Mouse (Mus musculus) left cerebral cortex, adult 9 months (tissue): Measurements from ENCODE around the gene Aim2.

ENCODE experiments used
- DNase-seq, 2 experiments: peaks; one replicate each; pipeline ENCODE4 v3.0.0; 2022; ENCODE audit warnings: low spot score in 2 of 2

Gene Aim2

DNA sequence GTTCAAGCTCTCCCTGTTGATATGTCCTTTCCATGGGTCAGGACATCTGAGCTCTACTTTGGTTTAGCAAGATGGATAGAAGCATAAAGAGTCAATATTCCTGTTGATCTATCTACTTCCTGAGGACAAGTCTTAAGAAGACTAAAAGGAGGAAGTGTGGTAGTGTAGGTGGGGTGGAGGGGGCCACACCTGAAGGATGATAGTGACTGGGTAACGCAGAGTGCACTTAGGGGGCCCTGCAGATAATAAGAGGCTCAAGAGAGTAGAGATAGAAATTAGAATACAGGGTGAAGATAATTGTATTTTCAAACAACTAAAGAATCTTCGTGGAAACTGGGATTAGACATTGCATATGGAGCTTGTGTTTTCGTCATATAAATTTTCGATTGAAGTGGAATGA lies 5.6 kb upstream of the Aim2 start:
- DNase-seq = no peak

DNA sequence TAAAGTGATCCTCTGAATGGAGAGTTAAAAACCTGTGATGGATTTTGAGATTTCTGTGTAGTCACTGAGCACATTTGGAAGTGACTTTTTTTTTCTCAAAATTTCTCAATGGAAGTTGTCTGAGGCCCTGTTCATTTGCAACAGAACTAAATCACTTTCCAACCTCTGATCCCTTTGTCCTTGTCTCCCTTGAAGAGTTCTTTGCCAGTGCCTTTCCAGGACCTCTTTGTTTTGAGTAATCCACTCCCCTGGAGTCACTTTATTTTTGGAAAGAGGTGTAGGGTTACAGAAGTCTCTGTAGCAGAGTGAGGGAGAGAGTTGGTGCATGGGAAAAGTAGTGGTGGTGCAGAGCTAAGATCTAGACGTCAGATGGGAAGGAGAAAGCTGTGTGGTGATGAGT lies 2.2 kb upstream of the Aim2 start:
- DNase-seq = no peak

DNA sequence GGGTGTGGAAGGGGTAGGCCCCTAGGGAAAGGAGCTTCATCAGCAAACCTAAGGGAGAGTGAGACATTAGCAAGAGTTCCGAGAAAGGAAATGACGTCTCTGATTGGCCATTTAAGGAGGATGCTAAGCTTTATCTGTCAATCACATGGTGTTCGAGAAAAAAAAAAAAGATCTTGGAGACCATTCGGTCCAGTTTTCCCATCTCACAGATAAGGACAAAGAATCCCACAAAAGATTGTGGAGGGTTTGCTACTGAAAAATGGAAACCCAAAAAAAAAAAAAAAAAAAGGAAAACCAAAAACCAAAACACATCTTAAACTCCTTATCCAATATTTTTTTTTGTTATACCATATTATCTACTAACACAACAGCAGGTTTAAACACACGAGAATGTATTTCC lies 1.5 kb upstream of the Aim2 start:
- DNase-seq = no peak

DNA sequence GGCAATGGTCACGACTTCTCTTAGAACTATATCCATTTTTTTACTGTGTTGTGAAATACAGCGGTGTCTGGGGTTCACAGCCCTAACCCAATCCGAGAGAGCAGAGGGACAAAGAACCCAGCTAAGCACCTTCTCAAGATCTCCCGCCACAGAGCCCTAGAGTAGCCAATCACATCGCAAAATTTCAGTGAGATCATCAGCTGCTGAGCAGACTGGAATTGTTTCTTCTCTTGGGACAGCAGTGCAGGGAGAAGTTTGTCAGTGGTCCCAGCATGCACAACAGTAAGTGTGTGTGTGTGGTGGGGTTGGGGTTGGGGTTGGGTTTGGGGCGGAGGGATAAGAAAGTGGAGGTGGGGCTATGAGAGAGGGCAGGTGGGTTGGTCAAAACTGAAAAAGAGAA lies 733 bp upstream of the Aim2 start:
- peak in 1 of 2 experiments; percentile 65 for DNase-seq

DNA sequence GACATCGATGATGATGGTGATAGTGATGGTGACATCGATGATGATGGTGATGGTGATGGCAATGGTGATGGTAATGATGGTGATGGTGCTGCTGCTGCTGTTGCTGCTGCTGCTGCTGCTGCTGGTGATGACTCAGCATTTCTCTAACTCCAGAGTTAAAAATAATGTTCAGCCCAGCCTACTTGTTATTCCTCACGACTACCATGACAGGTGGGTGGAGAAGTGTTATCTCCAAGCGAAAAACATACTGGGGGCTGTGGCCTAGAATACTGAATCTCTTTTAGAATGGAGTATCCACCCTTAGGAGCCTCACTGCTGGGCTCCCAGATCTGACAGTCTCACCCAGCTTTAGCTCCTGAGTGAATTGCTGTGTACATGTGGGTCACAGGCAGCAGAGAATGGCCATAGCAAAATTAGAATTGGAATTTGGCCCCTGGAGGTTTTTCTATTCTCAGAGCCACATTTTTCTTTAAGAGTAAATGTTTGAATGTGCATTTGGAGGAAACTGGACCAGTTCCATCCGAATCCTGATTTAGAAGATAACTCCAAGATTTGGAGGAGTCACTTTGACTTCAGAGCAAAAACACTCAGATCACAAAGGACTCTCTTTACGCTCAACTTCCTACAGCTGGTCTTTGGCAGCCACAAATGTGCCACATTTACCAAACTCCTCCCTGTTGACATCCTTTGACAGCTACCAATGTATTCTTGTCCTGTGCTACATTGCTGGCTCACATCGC lies 4.6 kb downstream of the Aim2 start:
- DNase-seq = peak in 1 of 2 experiments; percentile 61

DNA sequence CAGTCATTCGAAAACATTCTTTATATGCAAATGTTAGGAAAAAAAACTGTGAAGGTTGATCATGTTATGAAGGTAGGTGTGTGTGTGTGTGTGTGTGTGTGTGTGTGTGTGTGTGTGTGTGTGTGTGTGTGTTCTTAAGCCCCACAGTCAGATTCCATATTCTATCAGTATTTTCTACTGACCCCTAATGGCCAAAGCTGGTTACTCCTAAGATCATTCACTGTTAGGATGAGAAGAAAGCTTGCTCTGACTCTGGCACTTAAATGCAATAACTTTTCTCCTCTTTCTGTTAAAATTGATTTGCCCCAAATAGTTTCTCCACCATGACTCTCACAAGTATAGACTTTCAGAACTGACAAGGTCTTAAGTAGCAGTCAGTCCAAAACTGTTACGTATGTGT lies 6.0 kb downstream of the Aim2 start:
- no peak for DNase-seq

DNA sequence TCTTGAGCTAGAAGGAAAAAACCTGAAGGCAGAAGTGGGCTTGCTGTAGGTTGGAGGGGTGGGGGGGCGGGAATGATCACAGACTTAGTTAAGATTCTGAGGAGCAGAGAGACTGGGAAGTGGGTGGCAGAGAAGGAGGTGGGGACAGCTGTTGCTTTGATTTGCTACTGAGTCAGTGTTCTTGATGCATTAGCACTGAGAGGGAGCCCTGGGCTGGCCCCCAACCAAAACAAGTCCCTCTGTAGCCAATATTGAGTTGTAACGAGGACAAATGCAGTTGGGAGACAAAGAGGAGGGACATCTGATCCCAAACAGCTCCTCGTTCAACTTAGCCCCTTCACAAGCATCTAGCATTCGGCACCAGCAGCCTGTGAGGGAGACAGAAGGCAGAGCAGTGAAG lies 7.1 kb downstream of the Aim2 start:
- peak in 1 of 2 experiments; percentile 58 for DNase-seq

DNA sequence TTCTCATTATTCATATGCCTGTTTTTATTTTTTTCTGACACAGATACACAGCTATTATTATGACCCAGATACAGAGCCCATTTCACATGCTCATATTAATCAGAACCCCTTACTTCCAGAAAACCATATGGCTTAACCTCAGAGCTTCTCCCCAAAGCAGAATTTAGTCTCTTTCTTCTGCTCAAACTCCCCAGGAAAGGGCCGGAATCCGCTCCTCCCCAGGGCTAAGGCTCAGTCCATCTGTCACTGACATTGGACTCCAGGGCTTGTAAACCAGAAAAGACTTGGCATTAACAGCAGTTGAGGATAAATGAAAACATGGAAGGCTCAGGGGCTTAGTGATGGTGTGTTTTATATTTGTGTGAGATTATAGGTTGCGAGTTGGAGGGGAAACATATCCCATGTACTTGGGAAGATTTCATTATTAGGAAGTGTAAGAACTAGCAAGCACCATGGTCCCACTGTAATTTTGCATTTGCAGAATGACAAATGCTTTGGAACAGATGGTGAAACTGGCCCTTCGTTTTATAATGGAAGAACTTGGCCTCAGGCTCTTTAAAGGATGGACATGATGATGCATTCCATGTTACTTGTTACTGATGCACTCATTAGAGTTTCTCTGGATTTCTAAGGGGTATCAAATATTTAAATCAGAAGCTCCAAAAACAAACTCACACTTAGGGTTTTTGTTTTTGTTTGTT lies 9.1 kb downstream of the Aim2 start:
- no peak for DNase-seq

DNA sequence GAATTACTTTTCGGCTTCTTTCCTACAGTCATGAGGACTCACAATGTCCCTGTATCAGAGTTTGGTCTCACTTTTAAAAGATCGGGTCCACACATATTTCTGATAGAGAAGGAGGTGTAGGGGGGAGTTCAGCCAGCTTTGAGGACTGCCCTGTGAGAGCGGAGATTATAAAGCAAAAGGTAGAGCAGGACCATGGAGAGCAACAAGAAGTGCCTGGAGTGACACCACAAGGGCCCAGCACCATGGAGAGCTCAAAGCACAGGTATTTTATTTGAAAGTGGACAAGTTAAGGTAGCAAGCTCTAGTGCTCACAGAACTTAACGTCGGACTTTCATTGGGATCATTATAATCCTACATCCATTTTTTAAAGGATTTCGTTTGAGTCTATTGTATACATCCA lies 11.0 kb downstream of the Aim2 start:
- DNase-seq = no peak

DNA sequence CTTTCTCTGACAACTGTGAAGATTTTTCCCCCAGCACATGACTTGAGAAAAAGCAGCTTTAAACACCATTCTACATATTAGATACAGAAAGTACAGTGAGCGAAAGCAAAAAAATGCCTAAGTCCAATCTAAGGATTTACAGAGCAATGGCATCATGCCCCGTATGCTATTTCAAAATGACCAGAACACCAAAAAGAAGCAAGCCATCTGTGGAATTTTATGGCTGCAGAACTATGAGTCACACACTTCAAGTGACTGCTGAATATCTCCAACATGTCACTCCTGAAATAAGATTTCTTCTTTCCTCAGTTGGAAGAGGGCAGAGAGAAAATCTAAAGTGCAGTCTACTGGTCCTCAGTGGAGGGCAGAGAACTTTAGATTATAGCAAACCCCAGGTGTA lies 12.8 kb downstream of the Aim2 start:
- DNase-seq = no peak

DNA sequence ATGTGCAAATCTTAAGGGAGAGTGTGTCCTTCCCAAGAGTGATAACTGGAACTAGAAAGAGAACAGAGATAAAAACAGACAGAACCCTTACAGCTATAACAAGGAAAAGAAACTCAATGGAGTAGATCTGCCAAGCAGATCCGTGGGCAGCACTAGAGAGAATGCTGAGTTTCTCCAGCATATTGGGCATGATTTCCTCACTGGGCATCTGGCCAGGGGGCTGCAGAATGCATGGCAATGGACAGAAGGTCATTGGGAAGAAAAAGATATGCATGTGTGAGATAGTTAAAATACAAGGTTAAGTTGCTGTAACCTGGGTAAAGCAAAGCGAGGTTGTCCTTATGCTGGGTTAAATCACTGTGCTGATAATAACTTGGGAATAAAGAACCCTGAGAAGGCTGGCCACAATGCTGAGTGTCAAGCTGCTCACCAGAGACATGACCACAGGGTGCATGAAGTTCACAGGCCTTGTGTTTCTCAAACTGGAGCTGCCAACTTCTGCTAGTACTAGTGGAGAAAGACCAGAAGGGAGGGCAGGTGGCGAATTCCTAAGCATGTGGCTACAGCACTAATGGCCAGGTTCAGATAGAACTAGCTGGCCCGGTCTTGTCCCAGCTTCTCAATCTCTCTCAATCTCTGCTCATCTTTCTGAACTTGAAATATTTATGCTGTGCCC lies 13.6 kb downstream of the Aim2 start:
- DNase-seq = no peak

DNA sequence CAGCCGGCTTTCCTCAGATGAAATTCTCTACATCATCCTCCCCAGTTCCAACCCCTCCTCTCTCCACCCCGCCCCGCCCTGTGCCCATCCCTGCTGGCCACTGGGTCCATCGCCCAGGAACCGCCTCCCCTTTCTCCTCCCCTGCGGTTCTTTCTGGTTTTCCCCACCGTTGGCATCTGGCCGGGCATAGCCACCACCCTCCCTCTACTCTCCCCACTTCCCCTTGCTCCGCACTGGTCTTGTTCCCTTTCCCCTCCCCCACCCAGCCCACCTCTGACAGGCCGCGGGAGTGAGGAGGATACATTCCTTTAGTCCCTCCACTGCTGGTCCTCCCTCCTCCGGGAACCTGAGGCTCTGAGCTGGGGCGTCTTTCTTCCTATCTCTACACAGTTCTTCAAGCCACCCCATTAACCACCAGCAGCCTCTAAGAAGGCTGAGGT lies 15.3 kb downstream of the Aim2 start:
- peak in 1 of 2 experiments; percentile 46 for DNase-seq

DNA sequence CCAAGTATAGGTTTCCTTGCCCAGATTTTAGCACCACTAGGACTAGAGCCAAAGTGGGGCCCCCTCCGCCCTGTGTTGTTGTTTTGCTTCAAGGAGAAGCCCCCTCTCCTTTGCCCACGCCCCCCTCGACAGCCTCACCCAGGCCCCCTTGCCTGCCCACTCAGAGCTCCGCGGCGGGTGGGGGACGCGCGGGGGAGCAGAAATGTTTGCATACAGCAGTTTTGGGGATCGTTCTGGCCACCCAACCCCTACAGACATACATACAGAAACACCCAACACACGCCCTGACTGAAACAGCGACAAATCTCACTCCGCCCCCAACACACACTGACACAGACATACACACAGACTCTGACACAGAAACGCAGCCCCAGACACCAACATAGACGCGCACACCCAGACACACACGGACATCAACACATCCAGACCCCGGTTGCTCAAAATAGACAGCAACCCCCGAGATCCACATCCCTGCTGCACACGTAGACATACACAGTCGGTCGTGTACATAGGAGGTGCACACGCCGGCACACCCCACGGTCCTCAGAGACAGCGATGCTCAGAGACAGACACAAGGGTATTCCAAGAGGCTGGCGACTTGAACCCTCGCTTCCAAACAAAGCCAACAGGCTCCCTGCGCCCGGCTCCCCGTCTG lies 16.1 kb downstream of the Aim2 start:
- DNase-seq = peak in 1 of 2 experiments; percentile 68

DNA sequence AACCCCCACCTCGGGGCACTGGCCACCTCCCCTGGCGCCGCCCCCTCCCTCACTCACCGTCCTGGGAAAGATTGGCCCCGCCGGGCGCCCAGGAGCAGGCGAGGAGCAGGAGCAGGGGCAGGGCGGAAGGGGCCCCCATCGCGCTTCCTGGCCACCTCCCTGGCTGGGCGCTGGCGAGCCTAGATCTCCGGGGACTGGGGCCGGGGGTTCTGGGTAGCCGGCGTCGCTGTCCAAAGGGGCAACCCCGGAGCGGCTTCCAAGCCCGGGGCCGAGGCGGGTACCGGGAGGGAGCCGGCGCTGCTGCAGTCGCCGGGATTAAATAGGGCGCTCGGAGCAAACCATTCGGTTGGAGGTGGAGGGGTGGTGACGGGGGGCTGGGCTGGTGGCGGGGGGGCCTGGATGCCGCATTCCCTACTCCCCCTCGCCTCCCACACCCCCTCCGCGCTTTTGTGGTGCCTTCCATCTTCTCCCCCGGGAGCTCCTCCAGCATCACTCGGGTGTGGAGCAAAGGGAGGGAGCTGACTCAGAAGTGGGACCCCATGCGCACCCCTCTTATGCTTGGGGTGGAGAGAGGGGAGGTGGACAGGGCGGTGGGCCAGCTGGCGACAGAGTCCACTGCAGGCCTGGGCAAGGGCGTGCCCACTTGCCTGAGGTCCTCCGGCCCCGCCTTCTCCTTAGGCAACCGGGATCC lies 16.8 kb downstream of the Aim2 start, which contains the start of gene Cadm3:
TSS of gene Cadm3 (minus strand) at position 340 of the 691 bp plus-strand sequence.
- DNase-seq = peak; percentile 39 to 73

DNA sequence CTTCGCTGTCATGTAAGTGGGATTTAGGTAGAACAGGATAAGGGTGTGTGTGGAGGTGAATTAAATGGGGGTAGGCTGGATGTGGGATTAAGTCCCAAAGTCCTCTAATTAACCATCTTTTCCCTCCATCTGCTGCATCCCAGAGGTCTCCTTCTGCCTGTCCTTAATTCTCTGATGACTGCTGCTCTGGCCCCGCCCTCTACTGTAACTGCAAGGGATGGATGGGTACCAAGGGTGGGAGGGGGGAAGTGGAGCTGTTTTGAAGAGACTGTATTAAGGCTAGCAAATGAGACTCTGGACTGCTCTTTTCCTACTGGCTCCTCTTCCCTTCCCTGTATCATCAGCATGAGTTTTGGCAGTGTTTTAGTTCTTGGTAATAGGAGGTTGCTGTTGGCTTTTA lies 18.9 kb downstream of the Aim2 start:
- no peak for DNase-seq

DNA sequence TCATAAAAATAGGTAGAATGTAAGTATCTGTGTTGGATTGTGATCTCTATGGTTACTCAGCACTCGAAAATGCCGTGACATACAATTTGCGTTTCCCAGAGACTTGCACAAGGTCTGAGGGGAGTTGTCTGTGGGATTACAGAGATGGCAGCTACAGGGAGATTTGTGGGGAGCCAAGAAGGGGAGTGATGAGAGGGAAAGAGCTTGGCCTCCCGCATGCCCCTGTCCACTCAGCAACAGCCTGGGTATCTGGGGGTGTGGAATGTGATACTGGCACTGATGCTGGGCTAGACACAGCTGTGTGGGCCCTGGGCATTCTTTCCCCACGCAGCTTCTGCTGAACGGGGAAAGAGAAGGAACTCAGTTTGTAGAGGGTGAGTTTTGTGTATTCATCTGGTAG lies 19.8 kb downstream of the Aim2 start:
- DNase-seq = no peak

DNA sequence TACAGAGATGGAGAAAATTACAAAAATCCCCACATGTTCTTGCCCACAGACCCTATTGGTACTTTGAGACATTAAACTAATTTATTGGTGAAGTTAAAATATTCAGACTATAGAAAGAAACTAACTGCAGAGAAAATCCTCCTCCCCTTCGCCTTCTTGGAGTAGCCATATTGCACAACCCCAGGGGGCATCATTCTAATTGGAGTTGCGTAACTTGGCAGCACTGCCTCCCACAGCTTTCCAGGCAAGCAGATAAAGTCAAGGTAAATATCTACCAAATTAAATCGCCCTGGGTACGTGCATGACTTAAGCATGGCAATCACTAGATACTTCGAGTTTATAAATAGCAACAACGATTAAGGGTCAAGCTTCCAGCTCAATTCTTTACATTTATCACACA lies 20.9 kb downstream of the Aim2 start:
- DNase-seq = no peak

DNA sequence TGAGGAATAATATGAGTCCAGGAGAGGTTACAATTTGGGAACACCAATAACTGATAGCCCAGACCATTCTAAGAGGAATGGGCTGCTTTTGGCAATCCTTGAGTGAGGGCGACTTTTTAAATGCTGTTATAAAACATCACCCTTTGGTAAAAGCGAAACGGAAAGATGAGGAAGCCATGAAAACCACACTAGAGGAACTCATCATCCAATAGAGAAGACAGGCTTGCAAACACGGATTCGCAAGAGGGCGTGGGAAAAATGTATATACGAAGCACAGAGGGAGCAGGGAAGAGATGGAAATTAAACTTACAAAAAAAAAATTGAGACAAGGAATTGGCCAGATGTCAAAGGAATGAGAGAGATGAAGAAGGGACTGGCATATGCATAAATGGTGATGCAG lies 23.3 kb downstream of the Aim2 start:
- DNase-seq = no peak

DNA sequence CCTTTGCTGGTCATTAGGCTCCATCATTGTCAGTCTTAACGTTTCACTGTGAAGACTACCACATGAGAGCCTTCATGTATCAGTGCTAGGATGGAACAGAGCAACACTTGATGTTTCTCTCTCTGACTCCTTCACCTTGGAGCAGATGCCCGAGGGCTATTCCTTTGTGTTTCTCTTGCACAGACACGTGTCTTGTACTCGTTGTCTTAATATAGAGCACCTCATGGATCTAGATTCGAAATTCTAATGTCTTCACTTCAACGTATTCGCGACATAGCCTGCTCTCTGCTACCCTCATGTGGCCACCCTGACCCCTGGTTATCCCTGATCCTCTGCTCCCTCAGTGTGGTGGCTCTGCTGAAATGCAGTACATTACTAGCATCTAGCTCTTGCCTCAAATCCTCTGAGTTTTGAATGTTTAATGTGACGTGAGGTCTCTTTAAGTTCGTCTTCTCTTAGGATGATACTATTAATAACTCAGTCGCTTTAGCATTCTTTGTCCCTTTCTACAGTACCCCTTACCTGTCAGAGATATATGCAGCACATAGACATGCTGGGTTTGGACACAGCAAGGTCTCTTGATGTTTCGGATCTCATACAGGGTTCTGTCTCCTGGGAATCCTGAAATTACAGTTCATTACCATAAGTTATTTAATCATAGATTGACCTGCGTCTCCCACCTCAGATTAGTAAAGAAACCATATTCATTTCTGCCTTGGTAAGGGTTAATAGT lies 26.9 kb downstream of the Aim2 start:
- peak; percentile 40 to 84 for DNase-seq

DNA sequence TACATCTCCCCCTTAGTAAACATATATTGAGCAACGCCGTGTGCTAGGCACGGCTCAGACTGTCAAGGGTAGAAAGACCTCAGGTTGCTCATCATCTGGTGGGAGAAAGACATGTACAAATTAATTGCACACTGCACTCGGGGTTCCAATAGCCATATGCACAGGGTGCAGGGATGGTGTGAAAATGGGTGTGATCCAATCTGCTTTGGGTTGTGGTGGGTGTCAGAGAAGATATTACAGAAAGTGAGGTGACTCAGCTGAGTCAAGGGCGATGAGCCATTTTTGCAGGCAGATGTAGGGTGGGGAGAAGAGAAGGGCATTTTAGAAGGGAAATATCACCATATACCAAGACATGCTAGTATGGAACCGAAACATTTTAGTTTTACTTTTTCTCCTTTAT lies 30.8 kb downstream of the Aim2 start:
- DNase-seq = no peak

DNA sequence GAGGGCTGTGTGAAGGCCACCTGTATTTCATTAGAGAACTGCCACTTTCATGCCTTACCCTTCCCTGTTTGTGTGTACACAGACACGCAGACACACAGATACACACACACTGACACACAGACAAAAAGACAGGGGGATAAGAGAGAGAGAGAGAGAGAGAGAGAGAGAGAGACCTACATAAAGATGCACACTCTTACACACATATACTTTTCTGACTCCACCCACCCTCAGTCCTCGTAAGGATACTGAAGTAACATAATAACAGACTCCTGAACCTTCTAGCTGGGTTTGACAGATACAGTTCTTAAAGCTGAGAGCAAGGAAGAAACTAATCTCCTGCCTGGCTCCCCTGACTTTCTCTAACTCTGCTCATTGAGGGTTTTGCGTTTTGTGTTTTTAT lies 38.8 kb downstream of the Aim2 start:
- no peak for DNase-seq
